Mouse (Mus musculus) hindbrain, embryonic 14.5 days (tissue): ENCODE results near the gene Smoc1. TPM values are rescaled to one million over a fixed set of nuclear protein-coding genes. Genes with fewer than 3 reads are reported as not detected.

Experiments used
- ATAC-seq: fragments of 200-750 bp; cut with Nextera tagmentation; 2 replicates; pipeline ENCODE4 v1.8.0; 2017; ENCODE audit warnings: moderate number of reproducible peaks, mild to moderate bottlenecking, moderate TSS enrichment, moderate library complexity; ENCODE audit not compliant: low FRiP score
- DNase-seq: peaks from one replicate; pipeline ENCODE4 v3.0.0-alpha.2; 2015; ENCODE audit warnings: low spot score
- H3K27ac ChIP-seq: fragments of 300-500 bp; sonication (generic); 2 replicates; pipeline ENCODE4 v1.5.1; 2014; ENCODE audit warnings: mild to moderate bottlenecking, moderate library complexity
- H3K27me3 ChIP-seq: fragments of 300-500 bp; sonication (generic); 2 replicates; pipeline ENCODE4 v1.6.1; 2014; ENCODE audit warnings: mild to moderate bottlenecking, low read length, mixed read lengths; ENCODE audit not compliant: control insufficient read depth, insufficient read depth
- H3K36me3 ChIP-seq: fragments of 300-500 bp; sonication (generic); replicated peaks from 2 replicates; pipeline ENCODE4 v1.6.1; 2014; ENCODE audit not compliant: control insufficient read depth, insufficient read depth
- H3K4me1 ChIP-seq: fragments of 300-500 bp; sonication (generic); replicated peaks from 2 replicates; pipeline ENCODE4 v1.6.1; 2014; ENCODE audit warnings: antibody characterized with exemption, low read length, mixed read lengths; ENCODE audit not compliant: control insufficient read depth, insufficient read depth
- H3K4me2 ChIP-seq: fragments of 300-500 bp; sonication (generic); replicated peaks from 2 replicates; pipeline ENCODE4 v1.6.1; 2014; ENCODE audit warnings: mild to moderate bottlenecking, moderate library complexity
- H3K4me3 ChIP-seq: fragments of 300-500 bp; sonication (generic); replicated peaks from 2 replicates; pipeline ENCODE4 v1.5.1; 2014; ENCODE audit warnings: mild to moderate bottlenecking, low read length
- H3K9ac ChIP-seq: fragments of 300-500 bp; sonication (generic); 2 replicates; pipeline ENCODE4 v1.6.1; 2014
- H3K9me3 ChIP-seq: fragments of 300-500 bp; sonication (generic); 2 replicates; pipeline ENCODE4 v1.6.1; 2016; ENCODE audit warnings: low read length; ENCODE audit not compliant: control insufficient read depth
- WGBS: fragments of 180-500 bp; shearing (Covaris S2); extraction: QIAGEN DNeasy Blood & Tissue Kit; methylation state at CpG from one replicate; pipeline ENCODE4 v1.1.7; 2014; 5-methylcytosine and 5-hydroxymethylcytosine counted together
- polyA plus RNA-seq: library from polyadenylated mRNA; unstranded; fragments of >200 nt; fragmentation: Nextera tagmentation; extraction: Ambion mirVana; gene quantifications from 2 replicates; pipeline ENCODE4 v1.2.1, GENCODE M21; 2014

Gene Smoc1
- polyA plus RNA-seq, 1 experiment from 2014 or later = 23.8 TPM

- Histone ChIP-seq H3K4me3 (no peak overlapping the region), H3K4me2 (no peak overlapping the region), H3K27me3 (no peaks in the 10 kb centered on the region), H3K4me1 (peaks cover 14% of the 10 kb centered on the region), H3K36me3 (no peaks in the 10 kb centered on the region), H3K9ac (no peak overlapping the region), H3K27ac (no peak overlapping the region), H3K9me3 (no peaks in the 10 kb centered on the region)
- no peak for ATAC-seq
- 43% methylated on average over 10 of the region's 10 CpGs for WGBS
- DNase-seq = no peak
These were observed 117.6 kb downstream of the Smoc1 start for GRCm38 (mm10) chr12:81144201-81144600.

- Histone ChIP-seq H3K27me3 (no peaks in the 10 kb centered on the region), H3K9me3 (no peaks in the 10 kb centered on the region), H3K36me3 (no peaks in the 10 kb centered on the region), H3K4me1 (peaks cover 12% of the 10 kb centered on the region), H3K4me2 (no peak overlapping the region), H3K9ac (no peak overlapping the region), H3K27ac (0 out of 2 replicates have a peak overlapping the region, but pooled peaks have one; percentile 20), H3K4me3 (no peak overlapping the region)
- WGBS = 18% methylated on average over 10 of the region's 10 CpGs
- no peak for DNase-seq
- ATAC-seq = peak; percentile 74; the same call in 1 of the 2 replicates
These were observed 120.0 kb downstream of the Smoc1 start for GRCm38 (mm10) chr12:81146417-81147180.

- no peak for ATAC-seq
- H3K36me3 ChIP-seq = no peaks in the 10 kb centered on the region
- H3K27ac ChIP-seq = no peak overlapping the region
- no peak overlapping the region for H3K4me3 ChIP-seq
- no peak overlapping the region for H3K4me2 ChIP-seq
- no peaks in the 10 kb centered on the region for H3K9me3 ChIP-seq
- peaks cover 8% of the 10 kb centered on the region for H3K4me1 ChIP-seq
- 92% methylated on average over 6 of the region's 6 CpGs for WGBS
- H3K27me3 ChIP-seq = no peaks in the 10 kb centered on the region
- DNase-seq = no peak
- H3K9ac ChIP-seq = no peak overlapping the region
These were observed 121.3 kb downstream of the Smoc1 start for GRCm38 (mm10) chr12:81147956-81148355.

GRCm38 (mm10) chr12:81150917-81151316 is 124.3 kb downstream of the Smoc1 start:
- H3K9me3 ChIP-seq = no peaks in the 10 kb centered on the region
- peaks cover 8% of the 10 kb centered on the region for H3K4me1 ChIP-seq
- 85% methylated on average over 5 of the region's 5 CpGs for WGBS
- no peaks in the 10 kb centered on the region for H3K36me3 ChIP-seq
- H3K4me2 ChIP-seq = no peak overlapping the region
- ATAC-seq (no peak), DNase-seq (no peak)
- H3K9ac ChIP-seq = no peak overlapping the region
- no peak overlapping the region for H3K4me3 ChIP-seq
- no peak overlapping the region for H3K27ac ChIP-seq
- no peaks in the 10 kb centered on the region for H3K27me3 ChIP-seq

GRCm38 (mm10) chr12:81152082-81152481 is 125.5 kb downstream of the Smoc1 start:
- H3K27ac ChIP-seq = no peak overlapping the region
- no peaks in the 10 kb centered on the region for H3K36me3 ChIP-seq
- no peak overlapping the region for H3K4me3 ChIP-seq
- no peak overlapping the region for H3K9ac ChIP-seq
- no peaks in the 10 kb centered on the region for H3K9me3 ChIP-seq
- WGBS = 62% methylated on average over 2 of the region's 2 CpGs
- DNase-seq (no peak), ATAC-seq (no peak)
- no peak overlapping the region for H3K4me2 ChIP-seq
- peaks cover 4% of the 10 kb centered on the region; the same call in 1 of the 2 replicates for H3K4me1 ChIP-seq
- no peaks in the 10 kb centered on the region for H3K27me3 ChIP-seq

- H3K27me3 ChIP-seq = no peaks in the 10 kb centered on the region
- no peaks in the 10 kb centered on the region for H3K4me1 ChIP-seq
- no peak overlapping the region for H3K9ac ChIP-seq
- WGBS = 93% methylated on average over 6 of the region's 6 CpGs
- DNase-seq = no peak
- no peak overlapping the region for H3K4me3 ChIP-seq
- no peaks in the 10 kb centered on the region for H3K9me3 ChIP-seq
- no peaks in the 10 kb centered on the region for H3K36me3 ChIP-seq
- H3K27ac ChIP-seq = no peak overlapping the region
- ATAC-seq = no peak
- no peak overlapping the region for H3K4me2 ChIP-seq
These were observed 129.1 kb downstream of the Smoc1 start for GRCm38 (mm10) chr12:81155675-81156074.

- ATAC-seq (no peak), DNase-seq (no peak)
- no peaks in the 10 kb centered on the region for H3K4me1 ChIP-seq
- H3K36me3 ChIP-seq = no peaks in the 10 kb centered on the region
- no peaks in the 10 kb centered on the region for H3K27me3 ChIP-seq
- H3K9me3 ChIP-seq = no peaks in the 10 kb centered on the region
- WGBS = 91% methylated on average over 8 of the region's 8 CpGs
- H3K9ac ChIP-seq = no peak overlapping the region
- no peak overlapping the region for H3K27ac ChIP-seq
- H3K4me3 ChIP-seq = no peak overlapping the region
- no peak overlapping the region for H3K4me2 ChIP-seq
These were observed 130.2 kb downstream of the Smoc1 start for GRCm38 (mm10) chr12:81156841-81157240.

GRCm38 (mm10) chr12:81159947-81160346 is 133.3 kb downstream of the Smoc1 start:
- no peaks in the 10 kb centered on the region for H3K4me1 ChIP-seq
- WGBS = 65% methylated on average over 2 of the region's 2 CpGs
- H3K36me3 ChIP-seq = no peaks in the 10 kb centered on the region
- ATAC-seq = no peak
- H3K9ac ChIP-seq = no peak overlapping the region
- no peak overlapping the region for H3K4me2 ChIP-seq
- no peak for DNase-seq
- no peak overlapping the region for H3K27ac ChIP-seq
- no peaks in the 10 kb centered on the region for H3K9me3 ChIP-seq
- no peak overlapping the region for H3K4me3 ChIP-seq
- no peaks in the 10 kb centered on the region for H3K27me3 ChIP-seq

GRCm38 (mm10) chr12:81160425-81160824 is 133.8 kb downstream of the Smoc1 start:
- H3K9me3 ChIP-seq = no peaks in the 10 kb centered on the region
- 74% methylated on average over 3 of the region's 3 CpGs for WGBS
- no peak overlapping the region for H3K9ac ChIP-seq
- H3K36me3 ChIP-seq = no peaks in the 10 kb centered on the region
- no peaks in the 10 kb centered on the region for H3K27me3 ChIP-seq
- no peaks in the 10 kb centered on the region for H3K4me1 ChIP-seq
- no peak overlapping the region for H3K4me2 ChIP-seq
- no peak for ATAC-seq
- no peak overlapping the region for H3K4me3 ChIP-seq
- no peak for DNase-seq
- H3K27ac ChIP-seq = no peak overlapping the region
